Comparison of ENCODE assay signal across 8 mouse cellular contexts in the genomic region with DNA sequence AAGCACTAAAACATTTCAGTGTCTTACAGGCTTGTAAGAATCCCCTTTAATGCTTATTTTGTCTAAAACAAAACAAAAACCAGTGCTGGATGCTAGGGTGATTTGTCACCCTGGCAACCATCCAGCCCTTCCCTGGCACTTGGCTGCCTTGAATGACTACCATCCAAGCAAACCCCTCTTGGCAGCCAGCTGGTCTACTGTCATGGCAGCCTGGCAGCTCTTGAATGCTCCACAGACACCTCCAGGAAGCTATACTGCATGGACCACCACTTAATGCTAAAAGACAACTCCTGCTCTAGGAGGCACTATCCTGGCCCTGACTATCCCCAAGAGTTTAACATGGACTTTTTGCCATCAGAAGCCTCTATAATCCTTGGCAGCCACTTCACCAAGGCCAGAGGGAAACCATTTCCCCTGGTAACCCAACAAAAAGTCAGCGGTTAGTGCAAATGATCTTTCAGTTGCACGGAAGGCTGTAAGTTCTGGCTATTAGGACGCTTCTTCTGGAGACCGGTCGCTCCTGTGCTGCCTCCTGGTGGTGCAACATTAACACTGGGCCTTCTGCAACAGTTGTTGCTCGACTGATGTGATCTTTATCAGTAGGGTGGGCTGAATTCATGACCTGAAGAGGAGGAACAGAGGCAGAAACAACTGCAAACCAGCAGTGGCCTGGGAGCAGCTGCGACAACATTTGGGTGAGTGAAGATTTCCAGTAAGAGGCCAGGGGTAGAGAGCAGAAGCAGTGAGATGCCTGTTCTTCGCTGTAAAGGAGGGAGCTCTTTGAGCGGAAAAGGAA. TPM values are rescaled to one million over a fixed set of nuclear protein-coding genes. Genes with fewer than 3 reads are reported as not detected.
A peak's percentile ranks its signal among the peaks of the same experiment; 100 is the strongest.
DNase-seq lines count a peak whose midpoint lies in the region; ATAC-seq and TF ChIP-seq lines count a peak whose summit lies in the region.

No protein-coding gene starts in this region.

- ATAC-seq in forebrain, embryonic 13.5 days, result no peak
- peak; percentile 61 for ATAC-seq in lung, postnatal 0 days

- peak overlapping the region; percentile 81 for H3K9ac ChIP-seq in forebrain, embryonic 13.5 days
- H3K9ac ChIP-seq in lung, postnatal 0 days (replicated peaks; ENCODE audit: low read depth), result 0 out of 2 replicates have a peak overlapping the region, but pooled peaks have one; percentile 23

- no peaks in the 10 kb centered on the region for H3K27me3 ChIP-seq in forebrain, embryonic 13.5 days
- no peaks in the 10 kb centered on the region for H3K27me3 ChIP-seq in lung, postnatal 0 days (replicated peaks; ENCODE audit: insufficient read depth, low read length)

- WGBS in forebrain, embryonic 13.5 days, result 9% methylated on average over 9 of the region's 9 CpGs
- 5% methylated on average over 9 of the region's 9 CpGs for WGBS in lung, postnatal 0 days

- no peaks in the 10 kb centered on the region for H3K9me3 ChIP-seq in forebrain, embryonic 13.5 days (replicated peaks)
- H3K9me3 ChIP-seq in lung, postnatal 0 days (ENCODE audit: low read length), result no peaks in the 10 kb centered on the region

- peak overlapping the region; percentile 83 for H3K4me3 ChIP-seq in forebrain, embryonic 13.5 days
- H3K4me3 ChIP-seq in lung, postnatal 0 days (ENCODE audit: low read depth, low read length), result peak overlapping the region; percentile 74

- no peak for TF ChIP-seq EP300 in lung, postnatal 0 days (IDR thresholded peaks at IDR 0.05)

- DNase-seq in MEL-GATA-1-ER (ENCODE audit: extremely low read depth, low read depth), result peak; percentile 82
- peak; percentile 72 for DNase-seq in c-Kit-positive CD71-positive TER-119-negative erythroid progenitor cells, embryonic 14.5 days (ENCODE audit: low read depth)
- peak; percentile 77 for DNase-seq in heart, postnatal 4 days
- DNase-seq in layer of hippocampus, adult 18-20 months (ENCODE audit: low spot score in 2 of 2), result peak; percentile 28 to 62
- DNase-seq in lung, postnatal 0 days (ENCODE audit: low spot score), result peak; percentile 88
- peak; percentile 36 for DNase-seq in ovary, adult 18-20 months (ENCODE audit: low spot score)
- DNase-seq in thymus, postnatal 25 days, result peak; percentile 70

- H3K36me3 ChIP-seq in forebrain, embryonic 13.5 days (ENCODE audit: poor library complexity, severe bottlenecking), result no peaks in the 10 kb centered on the region
- no peaks in the 10 kb centered on the region for H3K36me3 ChIP-seq in lung, postnatal 0 days (ENCODE audit: insufficient read depth, low read length)

- peaks cover 36% of the 10 kb centered on the region for H3K4me1 ChIP-seq in forebrain, embryonic 13.5 days
- H3K4me1 ChIP-seq in lung, postnatal 0 days (ENCODE audit: insufficient read depth, low read depth, low read length), result peaks cover 7% of the 10 kb centered on the region; the same call in 1 of the 2 replicates

- peak overlapping the region; percentile 58 for H3K27ac ChIP-seq in forebrain, embryonic 13.5 days
- H3K27ac ChIP-seq in lung, postnatal 0 days (ENCODE audit: low read length), result peak overlapping the region; percentile 87

- peak; percentile 90 for TF ChIP-seq CTCF in lung, postnatal 0 days (IDR thresholded peaks at IDR 0.05)

- peak overlapping the region; percentile 80 for H3K4me2 ChIP-seq in forebrain, embryonic 13.5 days
- peak overlapping the region; percentile 97 for H3K4me2 ChIP-seq in lung, postnatal 0 days (replicated peaks; ENCODE audit: low read depth, low read length)

RNA-seq across cellular contexts. Expression of gene Fbl, which starts 1.0 kb away (rescaled TPM):
- polyA plus RNA-seq in forebrain, embryonic 13.5 days (2015; fragmentation: Nextera tagmentation; extraction: Ambion mirVana), result 114 and 132 TPM in 2 replicates
- 10 to 100 TPM; 67.2 to 68.2 TPM for total RNA-seq in heart, postnatal 4 days (2021)
- total RNA-seq in layer of hippocampus, adult 18-20 months (2021), result 10 to 100 TPM; 43.0 to 46.4 TPM
- polyA plus RNA-seq in lung, postnatal 0 days (2015; fragmentation: Nextera tagmentation; extraction: Ambion mirVana), result 36.1 and 37.2 TPM in 2 replicates

RNA-seq across cellular contexts. Expression of gene Dyrk1b, which starts 10.8 kb away (rescaled TPM):
- 14.0 and 14.3 TPM in 2 replicates for polyA plus RNA-seq in forebrain, embryonic 13.5 days (2015; fragmentation: Nextera tagmentation; extraction: Ambion mirVana)
- total RNA-seq in heart, postnatal 4 days (2021), result 10 to 100 TPM; 22.9 to 24.4 TPM
- total RNA-seq in layer of hippocampus, adult 18-20 months (2021), result 10 to 100 TPM; 41.8 to 43.7 TPM
- polyA plus RNA-seq in lung, postnatal 0 days (2015; fragmentation: Nextera tagmentation; extraction: Ambion mirVana), result 11.6 and 12.2 TPM in 2 replicates

RNA-seq across cellular contexts. Expression of gene 9530053A07Rik, which starts 39.3 kb away (rescaled TPM):
- 0.10 and 0.14 TPM in 2 replicates for polyA plus RNA-seq in forebrain, embryonic 13.5 days (2015; fragmentation: Nextera tagmentation; extraction: Ambion mirVana)
- not detected for total RNA-seq in heart, postnatal 4 days (2021)
- under 1 TPM in 1 of 2 experiments, not detected in 1; 0.05 TPM for total RNA-seq in layer of hippocampus, adult 18-20 months (2021)
- polyA plus RNA-seq in lung, postnatal 0 days (2015; fragmentation: Nextera tagmentation; extraction: Ambion mirVana), result 0.50 and 0.51 TPM in 2 replicates

Comparison
In these comparisons a context has a peak if more than half of its experiments do, and no peak if none do; other contexts are left out.
1. DNase-seq: peak in every context shown above with its lines; median percentile 88 in lung, postnatal 0 days; 82 in MEL-GATA-1-ER; 77 in heart, postnatal 4 days; 72 in c-Kit-positive CD71-positive TER-119-negative erythroid progenitor cells, embryonic 14.5 days; 70 in thymus, postnatal 25 days; 45 in layer of hippocampus, adult 18-20 months; 36 in ovary, adult 18-20 months.